Mouse (Mus musculus) midbrain, embryonic 14.5 days (tissue): Measurements from ENCODE around the gene Mok. TPM values are rescaled to one million over a fixed set of nuclear protein-coding genes. Genes with fewer than 3 reads are reported as not detected.

Experiments used
- ATAC-seq: fragments of 200-750 bp; cut with Nextera tagmentation; 2 replicates; pipeline ENCODE4 v1.8.0; 2017; ENCODE audit warnings: moderate number of reproducible peaks, moderate library complexity; ENCODE audit not compliant: low FRiP score, low TSS enrichment
- DNase-seq: peaks from one replicate; pipeline ENCODE4 v3.0.0-alpha.2; 2015
- H3K27ac ChIP-seq: fragments of 300-500 bp; sonication (generic); replicated peaks from 2 replicates; pipeline ENCODE4 v1.5.1; 2014; ENCODE audit warnings: mild to moderate bottlenecking, low read depth, low read length, moderate library complexity
- H3K27me3 ChIP-seq: fragments of 300-500 bp; sonication (generic); 2 replicates; pipeline ENCODE4 v1.6.1; 2014; ENCODE audit warnings: low read length, control low read depth, mixed read lengths; ENCODE audit not compliant: control insufficient read depth, insufficient read depth
- H3K36me3 ChIP-seq: fragments of 300-500 bp; sonication (generic); 2 replicates; pipeline ENCODE4 v1.6.1; 2014; ENCODE audit warnings: low read length, control low read depth; ENCODE audit not compliant: control insufficient read depth, insufficient read depth
- H3K4me1 ChIP-seq: fragments of 300-500 bp; sonication (generic); 2 replicates; pipeline ENCODE4 v1.6.1; 2014; ENCODE audit warnings: mild to moderate bottlenecking, antibody characterized with exemption, low read length, control low read depth; ENCODE audit not compliant: control insufficient read depth, insufficient read depth
- H3K4me2 ChIP-seq: fragments of 300-500 bp; sonication (generic); 2 replicates; pipeline ENCODE4 v1.6.1; 2014; ENCODE audit warnings: mild to moderate bottlenecking, low read length, moderate library complexity
- H3K4me3 ChIP-seq: fragments of 300-500 bp; sonication (generic); replicated peaks from 2 replicates; pipeline ENCODE4 v1.5.1; 2014; ENCODE audit warnings: low read depth, low read length
- H3K9ac ChIP-seq: fragments of 300-500 bp; sonication (generic); replicated peaks from 2 replicates; pipeline ENCODE4 v1.6.1; 2014; ENCODE audit warnings: mild to moderate bottlenecking, low read length, moderate library complexity
- H3K9me3 ChIP-seq: fragments of 300-500 bp; sonication (generic); 2 replicates; pipeline ENCODE4 v1.6.1; 2016; ENCODE audit warnings: low read length, control low read depth, mixed read lengths; ENCODE audit not compliant: control insufficient read depth
- WGBS: fragments of 180-500 bp; shearing (Covaris S2); extraction: QIAGEN DNeasy Blood & Tissue Kit; methylation state at CpG from one replicate; pipeline ENCODE4 v1.1.7; 2014; 5-methylcytosine and 5-hydroxymethylcytosine counted together
- polyA plus RNA-seq: library from polyadenylated mRNA; unstranded; fragments of >200 nt; fragmentation: Nextera tagmentation; extraction: Ambion mirVana; gene quantifications from 2 replicates; pipeline ENCODE4 v1.2.1, GENCODE M21; 2014

The Mok gene
- polyA plus RNA-seq, 1 experiment from 2014 or later = 15.9 TPM

- peaks cover 24% of the 10 kb centered on the region for H3K36me3 ChIP-seq
- peaks cover 5% of the 10 kb centered on the region; the same call in 1 of the 2 replicates for H3K4me1 ChIP-seq
- no peaks in the 10 kb centered on the region for H3K9me3 ChIP-seq
- no peak overlapping the region for H3K4me3 ChIP-seq
- no peak overlapping the region for H3K4me2 ChIP-seq
- peak; percentile 12 for DNase-seq
- H3K9ac ChIP-seq = no peak overlapping the region
- H3K27ac ChIP-seq = no peak overlapping the region
- ATAC-seq = no peak
- H3K27me3 ChIP-seq = no peaks in the 10 kb centered on the region
- WGBS = 79% methylated on average over 3 of the region's 3 CpGs
These were observed 34.3 kb downstream of the Mok start for GRCm38 (mm10) chr12:110806301-110806970.

GRCm38 (mm10) chr12:110804261-110804660 is 36.5 kb downstream of the Mok start:
- Histone ChIP-seq H3K4me1 (peaks cover 5% of the 10 kb centered on the region; the same call in 1 of the 2 replicates), H3K27me3 (no peaks in the 10 kb centered on the region), H3K36me3 (peaks cover 22% of the 10 kb centered on the region), H3K9ac (no peak overlapping the region), H3K4me2 (no peak overlapping the region), H3K27ac (no peak overlapping the region), H3K9me3 (no peaks in the 10 kb centered on the region), H3K4me3 (no peak overlapping the region)
- DNase-seq (peak; percentile 75), ATAC-seq (no peak)
- WGBS = 13% methylated on average over 10 of the region's 10 CpGs

- DNase-seq (no peak), ATAC-seq (no peak)
- Histone ChIP-seq H3K9me3 (no peaks in the 10 kb centered on the region), H3K4me3 (no peak overlapping the region), H3K27ac (no peak overlapping the region), H3K4me1 (peaks cover 5% of the 10 kb centered on the region; the same call in 1 of the 2 replicates), H3K4me2 (no peak overlapping the region), H3K36me3 (peaks cover 19% of the 10 kb centered on the region), H3K9ac (no peak overlapping the region), H3K27me3 (no peaks in the 10 kb centered on the region)
- 89% methylated on average over 5 of the region's 5 CpGs for WGBS
These were observed 38.0 kb downstream of the Mok start for GRCm38 (mm10) chr12:110802674-110803297.

GRCm38 (mm10) chr12:110801876-110802464 is 38.8 kb downstream of the Mok start:
- no peak overlapping the region for H3K4me2 ChIP-seq
- H3K27ac ChIP-seq = no peak overlapping the region
- ATAC-seq (no peak), DNase-seq (no peak)
- H3K9ac ChIP-seq = no peak overlapping the region
- WGBS = 85% methylated on average over 10 of the region's 10 CpGs
- no peaks in the 10 kb centered on the region for H3K9me3 ChIP-seq
- H3K27me3 ChIP-seq = no peaks in the 10 kb centered on the region
- no peak overlapping the region for H3K4me3 ChIP-seq
- peaks cover 11% of the 10 kb centered on the region; the same call in 1 of the 2 replicates for H3K36me3 ChIP-seq
- H3K4me1 ChIP-seq = peaks cover 5% of the 10 kb centered on the region; the same call in 1 of the 2 replicates

GRCm38 (mm10) chr12:110799226-110799625 is 41.5 kb downstream of the Mok start:
- Histone ChIP-seq H3K9ac (no peak overlapping the region), H3K4me1 (peaks cover 1% of the 10 kb centered on the region; the same call in 1 of the 2 replicates), H3K36me3 (0 out of 2 replicates have a peak, but pooled peaks cover 3% of the 10 kb centered on the region), H3K27ac (no peak overlapping the region), H3K4me3 (no peak overlapping the region), H3K4me2 (no peak overlapping the region), H3K27me3 (no peaks in the 10 kb centered on the region), H3K9me3 (no peaks in the 10 kb centered on the region)
- no peak for ATAC-seq
- WGBS = 87% methylated on average over 4 of the region's 4 CpGs
- DNase-seq = no peak

GRCm38 (mm10) chr12:110797842-110798431 is 42.8 kb downstream of the Mok start:
- Histone ChIP-seq H3K36me3 (peaks cover 4% of the 10 kb centered on the region; the same call in 1 of the 2 replicates), H3K9ac (no peak overlapping the region), H3K27me3 (no peaks in the 10 kb centered on the region), H3K4me2 (no peak overlapping the region), H3K4me1 (no peaks in the 10 kb centered on the region), H3K9me3 (no peaks in the 10 kb centered on the region), H3K4me3 (no peak overlapping the region), H3K27ac (no peak overlapping the region)
- DNase-seq (no peak), ATAC-seq (no peak)
- WGBS = 91% methylated on average over 10 of the region's 10 CpGs

GRCm38 (mm10) chr12:110797202-110797601 is 43.5 kb downstream of the Mok start:
- Histone ChIP-seq H3K4me1 (no peaks in the 10 kb centered on the region), H3K4me3 (no peak overlapping the region), H3K9ac (no peak overlapping the region), H3K9me3 (no peaks in the 10 kb centered on the region), H3K27ac (no peak overlapping the region), H3K36me3 (peaks cover 9% of the 10 kb centered on the region; the same call in 1 of the 2 replicates), H3K27me3 (no peaks in the 10 kb centered on the region), H3K4me2 (no peak overlapping the region)
- DNase-seq (no peak), ATAC-seq (no peak)
- WGBS = 89% methylated on average over 6 of the region's 6 CpGs

- Histone ChIP-seq H3K36me3 (peaks cover 9% of the 10 kb centered on the region; the same call in 1 of the 2 replicates), H3K27me3 (no peaks in the 10 kb centered on the region), H3K9me3 (no peaks in the 10 kb centered on the region), H3K27ac (no peak overlapping the region), H3K4me2 (no peak overlapping the region), H3K4me3 (no peak overlapping the region), H3K9ac (no peak overlapping the region), H3K4me1 (no peaks in the 10 kb centered on the region)
- 90% methylated on average over 6 of the region's 6 CpGs for WGBS
- DNase-seq (no peak), ATAC-seq (no peak)
These were observed 44.0 kb downstream of the Mok start for GRCm38 (mm10) chr12:110796748-110797147.
